Mouse (Mus musculus) colon, adult 2 months (tissue): ENCODE measurements around the gene Unc5c. TPM values are rescaled to one million over a fixed set of nuclear protein-coding genes. Genes with fewer than 3 reads are reported as not detected.

Experiments used
- polyA plus RNA-seq: library from polyadenylated mRNA; depleted of rRNA; stranded (reverse); fragments of >200 nt; gene quantifications from 2 replicates; pipeline ENCODE4 v1.2.3, GENCODE M21; 2012; rRNA removed

The Unc5c gene
- polyA plus RNA-seq: 0.37 and 0.52 TPM in 2 replicates

GRCm38 (mm10) chr3:141465104-141465705 lies at the start of gene Unc5c:
Gene Unc5c, plus strand, starts transcription at chr3:141465216.

